Mouse (Mus musculus): Measurements from ENCODE around the gene Gm3373.
"Not testable (repeated sequence)": the region's sequence is repeated elsewhere in the genome, so short reads cannot be mapped to it uniquely, and the experiment has no call there.

The Gm3373 gene

GRCm38 (mm10) chr14:5741477-5741876 is at the start of gene Gm3373:
Gene Gm3373 (minus strand): TSS chr14:5741577.
- not testable (repeated sequence) for DNase-seq (ENCODE audit: low read depth, low spot score)

GRCm38 (mm10) chr14:5687357-5687756 is 54.0 kb downstream of the Gm3373 start, which contains the start of gene Gm9603:
Gene Gm9603 (minus strand): TSS chr14:5687457.
- DNase-seq (ENCODE audit: low read depth, low spot score), result not testable (repeated sequence)

Measured in ZHBTc4 (cell line).